Comparison of ENCODE assay signal across 9 mouse cellular contexts in genomic region chr11:118469509-118470160, GRCm38 (mm10). TPM values are rescaled to one million over a fixed set of nuclear protein-coding genes. Genes with fewer than 3 reads are reported as not detected.
DNase-seq lines count a peak whose midpoint lies in the region; ATAC-seq and TF ChIP-seq lines count a peak whose summit lies in the region.
"Had no signal": no experiment of that assay in that cellular context is flagged by ENCODE, and none has a peak within 500 bp of the region (broad histone marks: within the 10 kb centered on the region; RNA-seq: fewer than 3 reads in every experiment).

No protein-coding gene starts in this region.

- no peak for ATAC-seq in kidney, embryonic 15.5 days (replicated peaks; ENCODE audit: low FRiP score)
- no peak for ATAC-seq in embryonic facial prominence, embryonic 15.5 days (ENCODE audit: insufficient number of reproducible peaks, low FRiP score, low TSS enrichment, low read depth)
- 0 out of 2 replicates have a peak, but pooled peaks have one; percentile 19 for ATAC-seq in megakaryocyte, adult 5-6 weeks (ENCODE audit: poor library complexity, severe bottlenecking)

- no peak for TF ChIP-seq EP300 in MEL (IDR thresholded peaks at IDR 0.05; ENCODE audit: low read depth in 1 of 2, low read length in 2 of 2)

- no peaks in the 10 kb centered on the region for H3K27me3 ChIP-seq in kidney, embryonic 15.5 days
- no peaks in the 10 kb centered on the region for H3K27me3 ChIP-seq in MEL (ENCODE audit: control insufficient read depth in 1 of 2, insufficient read depth in 2 of 2, low read length in 2 of 2)
- no peaks in the 10 kb centered on the region for H3K27me3 ChIP-seq in embryonic facial prominence, embryonic 15.5 days

- TF ChIP-seq POLR2A in MEL (IDR thresholded peaks at IDR 0.05; ENCODE audit: control insufficient read depth in 1 of 2, insufficient read depth in 1 of 2, low read depth in 1 of 2, low read length in 2 of 2, poor library complexity in 1 of 2) = no peak

- no peak overlapping the region for H3K9ac ChIP-seq in kidney, embryonic 15.5 days
- peak overlapping the region; percentile 23 for H3K9ac ChIP-seq in MEL (ENCODE audit: control insufficient read depth, low read depth, low read length, poor library complexity, severe bottlenecking)
- H3K9ac ChIP-seq in embryonic facial prominence, embryonic 15.5 days = no peak overlapping the region

- H3K4me1 ChIP-seq in kidney, embryonic 15.5 days = peaks cover 28% of the 10 kb centered on the region
- H3K4me1 ChIP-seq in MEL (ENCODE audit: control insufficient read depth in 1 of 2, insufficient read depth in 2 of 2, low read length in 2 of 2) = peaks cover 55 to 77% of the 10 kb centered on the region in 2 experiments
- peaks cover 17% of the 10 kb centered on the region for H3K4me1 ChIP-seq in embryonic facial prominence, embryonic 15.5 days

- no peak overlapping the region for H3K4me2 ChIP-seq in kidney, embryonic 15.5 days
- H3K4me2 ChIP-seq in embryonic facial prominence, embryonic 15.5 days (replicated peaks) = no peak overlapping the region

- H3K36me3 ChIP-seq in kidney, embryonic 15.5 days = no peaks in the 10 kb centered on the region
- H3K36me3 ChIP-seq in MEL (ENCODE audit: control insufficient read depth in 1 of 2, insufficient read depth in 2 of 2, low read length in 2 of 2) = peaks cover 0 to 60% of the 10 kb centered on the region in 2 experiments; a peak in 2 of 4 replicates
- H3K36me3 ChIP-seq in embryonic facial prominence, embryonic 15.5 days = no peaks in the 10 kb centered on the region

- no peaks in the 10 kb centered on the region for H3K79me2 ChIP-seq in MEL (ENCODE audit: control insufficient read depth, insufficient read depth, low read length, poor library complexity)

- TF ChIP-seq RAD21 in MEL (IDR thresholded peaks at IDR 0.05; ENCODE audit: low read depth, low read length) = no peak

- 85% methylated on average over 10 of the region's 10 CpGs for WGBS in kidney, embryonic 15.5 days
- WGBS in embryonic facial prominence, embryonic 15.5 days = 72% methylated on average over 10 of the region's 10 CpGs

- no peak overlapping the region for H3K4me3 ChIP-seq in kidney, embryonic 15.5 days (replicated peaks)
- H3K4me3 ChIP-seq in MEL (ENCODE audit: control insufficient read depth in 1 of 2, insufficient read depth in 1 of 2, low read depth in 2 of 2, low read length in 2 of 2) = peak overlapping the region in 1 of 2 experiments; percentile 2; a peak in 1 of 4 replicates
- no peak overlapping the region for H3K4me3 ChIP-seq in embryonic facial prominence, embryonic 15.5 days (replicated peaks)

- no peak for TF ChIP-seq CTCF in MEL (IDR thresholded peaks at IDR 0.05 in 2 of 3, conservative IDR thresholded peaks at IDR 0.05 in 1 of 3; ENCODE audit: control insufficient read depth in 1 of 3, insufficient read depth in 1 of 3, low read depth in 2 of 3, low read length in 3 of 3, poor library complexity in 1 of 3, severe bottlenecking in 1 of 3)

- no peak for DNase-seq in kidney, adult 8-10 months
- DNase-seq in MEL (ENCODE audit: low read depth, low spot score) = peak; percentile 69
- no peak for DNase-seq in yolk sac, embryonic 10.5 days (ENCODE audit: low spot score)
- DNase-seq in cerebellum, postnatal 36 days = no peak
- DNase-seq in cerebellum, adult 11 months = no peak
- DNase-seq: kidney, postnatal 25 days had no signal

- H3K9me3 ChIP-seq in kidney, embryonic 15.5 days (replicated peaks) = no peaks in the 10 kb centered on the region
- no peaks in the 10 kb centered on the region for H3K9me3 ChIP-seq in MEL (replicated peaks; ENCODE audit: insufficient read depth, low read length)
- H3K9me3 ChIP-seq in embryonic facial prominence, embryonic 15.5 days (replicated peaks) = no peaks in the 10 kb centered on the region

- H3K27ac ChIP-seq in kidney, embryonic 15.5 days = peak overlapping the region; percentile 70
- H3K27ac ChIP-seq in MEL (ENCODE audit: control insufficient read depth, low read depth, low read length) = peak overlapping the region; percentile 65
- peak overlapping the region; percentile 48; the same call in 1 of the 2 replicates for H3K27ac ChIP-seq in embryonic facial prominence, embryonic 15.5 days (replicated peaks)

TF ChIP-seq in MEL, 35 proteins besides CTCF, POLR2A, EP300 and RAD21:
- 0 out of 2 replicates have a peak, but pooled peaks have one; percentile 32 for TF ChIP-seq MXI1 (IDR thresholded peaks at IDR 0.05; ENCODE audit: low read depth, low read length)
- peak; percentile 26; the same call in 1 of the 2 replicates for TF ChIP-seq ELF1 (IDR thresholded peaks at IDR 0.05; ENCODE audit: low read depth, low read length)
- TF ChIP-seq USF2 (IDR thresholded peaks at IDR 0.05; ENCODE audit: borderline replicate concordance in 1 of 2, insufficient read depth in 1 of 2, low read depth in 1 of 2, low read length in 2 of 2) = no peak
- no peak for TF ChIP-seq NRF1 (IDR thresholded peaks at IDR 0.05; ENCODE audit: insufficient read depth, low read depth, low read length, poor library complexity, severe bottlenecking)
- TF ChIP-seq UBTF (IDR thresholded peaks at IDR 0.05; ENCODE audit: borderline replicate concordance, insufficient read depth, low read depth, low read length) = no peak
- peak; percentile 52 for TF ChIP-seq ETS1 (IDR thresholded peaks at IDR 0.05; ENCODE audit: low read depth, low read length)
- no peak for TF ChIP-seq RCOR1 (IDR thresholded peaks at IDR 0.05; ENCODE audit: low read depth, low read length)

RNA-seq across cellular contexts. Expression of gene Engase, which starts 7.0 kb away (rescaled TPM):
- 5.4 and 8.7 TPM in 2 replicates for polyA plus RNA-seq in kidney, embryonic 15.5 days (2015; fragmentation: Nextera tagmentation; extraction: Ambion mirVana)
- total RNA-seq in MEL (2012; rRNA removed) = 15.3 and 19.7 TPM in 2 replicates
- polyA plus RNA-seq in MEL (2012; ENCODE audit: insufficient read depth in 1 of 2, insufficient read length in 2 of 2, low read depth in 1 of 2, low replicate concordance in 2 of 2, missing spikeins in 1 of 2) = 10 to 100 TPM in 1 of 2 experiments, not detected in 1; 23.5 TPM
- 8.6 and 8.7 TPM in 2 replicates for polyA plus RNA-seq in embryonic facial prominence, embryonic 15.5 days (2015; fragmentation: Nextera tagmentation; extraction: Ambion mirVana)
- total RNA-seq in megakaryocyte, adult 5-6 weeks (2015) = 1.3 TPM in 2 replicates
- total RNA-seq in megakaryocyte, adult 5-6 weeks (2017) = 3.7 and 5.5 TPM in 2 replicates

RNA-seq across cellular contexts. Expression of gene C1qtnf1, which starts 41.6 kb away (rescaled TPM):
- polyA plus RNA-seq in kidney, embryonic 15.5 days (2015; fragmentation: Nextera tagmentation; extraction: Ambion mirVana) = 5.9 and 7.2 TPM in 2 replicates
- total RNA-seq in MEL (2012; rRNA removed) = 0.07 and 0.27 TPM in 2 replicates
- under 1 TPM in 1 of 2 experiments, not detected in 1; 0.72 TPM for polyA plus RNA-seq in MEL (2012; ENCODE audit: insufficient read depth in 1 of 2, insufficient read length in 2 of 2, low read depth in 1 of 2, low replicate concordance in 2 of 2, missing spikeins in 1 of 2)
- polyA plus RNA-seq in embryonic facial prominence, embryonic 15.5 days (2015; fragmentation: Nextera tagmentation; extraction: Ambion mirVana) = 19.0 and 23.0 TPM in 2 replicates
- total RNA-seq in megakaryocyte, adult 5-6 weeks (2015) = not detected in 2 replicates
- not detected in 2 replicates for total RNA-seq in megakaryocyte, adult 5-6 weeks (2017)

RNA-seq across cellular contexts. Expression of gene Cant1, which starts 50.7 kb away (rescaled TPM):
- 26.7 and 32.9 TPM in 2 replicates for polyA plus RNA-seq in kidney, embryonic 15.5 days (2015; fragmentation: Nextera tagmentation; extraction: Ambion mirVana)
- 25.8 and 26.0 TPM in 2 replicates for total RNA-seq in MEL (2012; rRNA removed)
- 100 to 1,000 TPM in 1 of 2 experiments, 10 to 100 TPM in 1; 34.4 to 145 TPM for polyA plus RNA-seq in MEL (2012; ENCODE audit: insufficient read depth in 1 of 2, insufficient read length in 2 of 2, low read depth in 1 of 2, low replicate concordance in 2 of 2, missing spikeins in 1 of 2)
- 34.2 and 38.0 TPM in 2 replicates for polyA plus RNA-seq in embryonic facial prominence, embryonic 15.5 days (2015; fragmentation: Nextera tagmentation; extraction: Ambion mirVana)
- total RNA-seq in megakaryocyte, adult 5-6 weeks (2015) = 18.9 and 19.2 TPM in 2 replicates
- 16.9 and 19.0 TPM in 2 replicates for total RNA-seq in megakaryocyte, adult 5-6 weeks (2017)
